Mouse (Mus musculus): ENCODE results near the gene Slx1b. TPM values are rescaled to one million over a fixed set of nuclear protein-coding genes. Genes with fewer than 3 reads are reported as not detected.

The Slx1b gene
- polyA plus RNA-seq, 1 experiment from 2014 or later: 10.4 TPM

DNA sequence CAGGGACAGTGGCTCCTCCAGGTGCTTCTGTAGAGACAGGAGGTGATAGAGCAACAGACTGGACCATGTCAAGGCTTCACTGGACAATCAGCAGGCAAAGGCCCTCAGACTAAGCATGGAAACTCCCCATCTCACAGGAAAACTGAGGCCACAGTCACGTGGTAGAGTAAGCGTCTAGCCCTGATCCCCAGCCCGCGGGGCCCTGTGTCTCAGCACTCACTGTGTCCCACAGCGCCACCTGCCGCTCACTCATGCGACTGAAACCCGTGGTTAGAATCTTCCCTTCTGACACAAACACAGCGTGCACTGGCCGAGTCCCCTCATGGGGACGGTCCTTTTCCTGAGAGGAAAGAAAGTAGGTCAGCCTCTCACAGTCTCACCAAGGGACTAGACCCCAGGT lies 5.5 kb upstream of the Slx1b start:
- Histone ChIP-seq H3K9me3 (ENCODE audit: low read length) (no peaks in the 10 kb centered on the region), H3K36me3 (ENCODE audit: insufficient read depth, low read length) (no peaks in the 10 kb centered on the region), H3K4me3 (ENCODE audit: low read depth, low read length) (no peak overlapping the region), H3K9ac (replicated peaks; ENCODE audit: low read depth) (no peak overlapping the region), H3K27ac (ENCODE audit: low read length) (no peak overlapping the region), H3K4me2 (replicated peaks; ENCODE audit: low read depth, low read length) (peak overlapping the region; percentile 29), H3K27me3 (replicated peaks; ENCODE audit: insufficient read depth, low read length) (0 out of 2 replicates have a peak, but pooled peaks cover 12% of the 10 kb centered on the region), H3K4me1 (ENCODE audit: insufficient read depth, low read depth, low read length) (peaks cover 13% of the 10 kb centered on the region)
- WGBS: 3% methylated on average over 11 of the region's 11 CpGs
- peak; percentile 95 for TF ChIP-seq CTCF (IDR thresholded peaks at IDR 0.05)
- no peak for TF ChIP-seq EP300 (IDR thresholded peaks at IDR 0.05)
- DNase-seq (ENCODE audit: low spot score) (peak; percentile 91), ATAC-seq (peak; percentile 73)

DNA sequence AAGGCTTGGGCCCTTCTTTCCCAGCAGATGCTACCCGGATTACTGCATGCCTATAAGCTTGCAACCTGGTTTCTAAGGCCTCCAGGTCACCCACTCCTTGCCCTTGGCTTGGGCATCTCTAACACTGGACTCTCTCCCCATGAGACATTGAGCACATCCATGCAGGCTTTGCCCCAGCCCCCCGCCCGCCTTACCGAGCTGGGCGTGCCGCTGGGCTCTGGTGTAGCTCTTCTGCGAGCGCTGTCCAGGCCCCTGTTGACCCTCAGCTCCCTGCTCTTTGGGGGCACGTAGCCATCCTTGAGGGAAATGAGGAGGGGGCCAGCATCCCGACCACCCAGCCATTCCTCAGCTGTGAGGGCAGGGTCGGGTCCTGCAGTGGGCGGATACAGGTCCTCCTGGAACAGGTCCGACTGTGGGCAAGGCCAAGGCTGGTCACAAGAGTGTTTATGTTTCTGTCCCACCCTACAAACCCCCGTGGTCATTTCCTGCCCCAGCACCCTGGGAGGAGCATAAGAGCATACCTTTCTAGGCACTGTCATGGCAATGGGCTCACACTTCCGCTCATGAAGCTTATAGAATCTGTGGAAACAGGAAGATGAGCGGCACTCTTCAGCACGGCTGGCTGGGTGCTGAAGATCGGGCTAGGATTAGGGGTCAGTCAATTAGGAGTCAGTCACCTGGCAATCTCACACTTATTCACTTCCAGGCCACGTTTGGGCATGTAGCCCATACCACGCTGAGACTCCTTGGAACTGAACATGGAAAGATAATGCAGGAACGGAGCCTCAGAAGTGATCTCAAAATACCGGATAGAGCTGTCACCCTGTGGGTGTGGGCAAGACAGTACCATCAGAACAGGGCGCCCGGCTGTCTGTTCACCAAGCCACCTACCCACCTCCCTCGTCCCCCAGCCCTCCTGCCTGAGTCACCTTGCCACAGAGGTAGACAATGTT lies 4.8 kb upstream of the Slx1b start:
- Histone ChIP-seq H3K4me1 (ENCODE audit: insufficient read depth, low read depth, low read length) (peaks cover 13% of the 10 kb centered on the region), H3K27me3 (replicated peaks; ENCODE audit: insufficient read depth, low read length) (0 out of 2 replicates have a peak, but pooled peaks cover 12% of the 10 kb centered on the region), H3K4me2 (replicated peaks; ENCODE audit: low read depth, low read length) (no peak overlapping the region), H3K9ac (replicated peaks; ENCODE audit: low read depth) (no peak overlapping the region), H3K4me3 (ENCODE audit: low read depth, low read length) (no peak overlapping the region), H3K27ac (ENCODE audit: low read length) (no peak overlapping the region), H3K9me3 (ENCODE audit: low read length) (no peaks in the 10 kb centered on the region), H3K36me3 (ENCODE audit: insufficient read depth, low read length) (no peaks in the 10 kb centered on the region)
- DNase-seq (ENCODE audit: low spot score) (no peak), ATAC-seq (no peak)
- TF ChIP-seq CTCF (IDR thresholded peaks at IDR 0.05) (no peak), EP300 (IDR thresholded peaks at IDR 0.05) (no peak)
- WGBS: 79% methylated on average over 25 of the region's 25 CpGs

DNA sequence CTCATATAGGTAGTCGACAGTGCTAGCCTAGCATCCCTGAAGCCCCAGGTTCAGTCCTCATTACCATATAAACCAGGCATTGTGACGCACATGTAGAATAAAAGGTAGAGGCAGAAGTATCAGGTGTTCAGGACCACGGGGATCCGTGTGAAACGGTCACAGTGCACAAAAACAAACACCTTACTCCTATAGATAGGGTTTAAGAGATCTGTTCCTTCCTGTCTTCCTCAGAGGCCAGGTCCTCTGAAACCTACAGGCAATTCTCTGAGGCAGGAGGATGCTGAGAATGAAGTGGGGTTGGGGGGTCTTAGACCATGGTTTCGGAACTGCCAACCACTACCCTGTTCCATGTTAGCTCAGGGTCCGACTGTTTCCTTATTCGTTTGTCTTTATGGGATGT lies 2.3 kb upstream of the Slx1b start:
- H3K27me3 ChIP-seq (replicated peaks; ENCODE audit: insufficient read depth, low read length): no peaks in the 10 kb centered on the region
- no peak for TF ChIP-seq EP300 (IDR thresholded peaks at IDR 0.05)
- TF ChIP-seq CTCF (IDR thresholded peaks at IDR 0.05): no peak
- no peak overlapping the region for H3K4me2 ChIP-seq (replicated peaks; ENCODE audit: low read depth, low read length)
- H3K36me3 ChIP-seq (ENCODE audit: insufficient read depth, low read length): no peaks in the 10 kb centered on the region
- H3K4me1 ChIP-seq (ENCODE audit: insufficient read depth, low read depth, low read length): peaks cover 13% of the 10 kb centered on the region
- no peak overlapping the region for H3K9ac ChIP-seq (replicated peaks; ENCODE audit: low read depth)
- H3K9me3 ChIP-seq (ENCODE audit: low read length): no peaks in the 10 kb centered on the region
- no peak for DNase-seq (ENCODE audit: low spot score)
- H3K4me3 ChIP-seq (ENCODE audit: low read depth, low read length): no peak overlapping the region
- H3K27ac ChIP-seq (ENCODE audit: low read length): no peak overlapping the region
- no peak for ATAC-seq
- WGBS: 92% methylated on average over 8 of the region's 8 CpGs

DNA sequence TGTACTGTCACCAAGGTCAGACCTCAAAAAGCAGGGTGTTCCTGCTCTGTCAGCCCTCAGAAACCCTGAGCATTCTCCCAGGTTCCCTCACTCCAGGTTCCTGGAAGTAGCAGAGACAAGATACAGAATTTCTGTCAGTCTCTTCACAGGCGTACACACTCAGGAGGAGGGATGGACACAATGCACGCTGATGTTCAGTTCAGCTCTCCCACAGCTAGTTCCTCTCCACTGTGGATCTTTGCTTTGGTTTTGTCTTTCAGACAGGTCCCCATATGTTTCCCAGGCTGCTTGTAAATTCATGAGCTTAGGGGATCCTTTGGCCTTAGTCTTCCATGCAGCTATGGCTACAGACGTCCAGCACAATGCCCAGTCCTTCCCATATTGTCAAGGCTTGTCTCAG lies 1.3 kb upstream of the Slx1b start:
- H3K9me3 ChIP-seq (ENCODE audit: low read length): no peaks in the 10 kb centered on the region
- TF ChIP-seq EP300 (IDR thresholded peaks at IDR 0.05): no peak
- no peak for TF ChIP-seq CTCF (IDR thresholded peaks at IDR 0.05)
- no peak for ATAC-seq

DNA sequence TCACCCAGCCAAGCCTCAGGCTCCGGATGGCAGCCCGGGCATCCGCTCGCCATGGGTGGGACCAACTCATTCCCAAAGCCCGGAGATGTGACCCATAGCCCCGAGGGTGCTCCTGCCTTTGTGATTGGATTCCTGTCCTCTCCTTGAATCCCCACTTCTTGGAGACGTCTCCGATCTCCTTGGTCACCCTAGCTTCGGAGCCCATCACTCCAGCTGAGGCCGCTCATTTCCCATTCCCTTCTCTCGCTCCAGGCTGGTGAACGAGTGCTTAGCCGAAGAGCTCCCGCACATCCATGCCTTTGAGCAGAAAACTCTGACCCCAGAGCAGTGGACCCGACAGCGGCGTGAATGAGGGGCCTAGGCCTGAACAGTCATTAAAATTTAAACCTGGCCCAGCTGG lies 719 bp upstream of the Slx1b start:
- Histone ChIP-seq H3K4me2 (replicated peaks; ENCODE audit: low read depth, low read length) (peak overlapping the region; percentile 91), H3K9ac (replicated peaks; ENCODE audit: low read depth) (peak overlapping the region; percentile 64), H3K4me1 (ENCODE audit: insufficient read depth, low read depth, low read length) (peaks cover 13% of the 10 kb centered on the region), H3K27ac (ENCODE audit: low read length) (peak overlapping the region; percentile 96), H3K9me3 (ENCODE audit: low read length) (no peaks in the 10 kb centered on the region), H3K36me3 (ENCODE audit: insufficient read depth, low read length) (no peaks in the 10 kb centered on the region), H3K27me3 (replicated peaks; ENCODE audit: insufficient read depth, low read length) (no peaks in the 10 kb centered on the region), H3K4me3 (ENCODE audit: low read depth, low read length) (peak overlapping the region; percentile 79)
- TF ChIP-seq CTCF (IDR thresholded peaks at IDR 0.05): no peak
- no peak for TF ChIP-seq EP300 (IDR thresholded peaks at IDR 0.05)
- WGBS: 2% methylated on average over 17 of the region's 17 CpGs
- DNase-seq (ENCODE audit: low spot score): no peak
- ATAC-seq: no peak

More for the DNA sequence above, 1.3 kb upstream of the Slx1b start:
- H3K27ac ChIP-seq (ENCODE audit: low read length): no peak overlapping the region
- peak overlapping the region; percentile 91; the same call in 1 of the 2 replicates for H3K4me2 ChIP-seq (replicated peaks; ENCODE audit: low read depth, low read length)
- no peaks in the 10 kb centered on the region for H3K27me3 ChIP-seq (replicated peaks; ENCODE audit: insufficient read depth, low read length)
- no peaks in the 10 kb centered on the region for H3K36me3 ChIP-seq (ENCODE audit: insufficient read depth, low read length)
- H3K9ac ChIP-seq (replicated peaks; ENCODE audit: low read depth): no peak overlapping the region
- 73% methylated on average over 3 of the region's 3 CpGs for WGBS
- H3K4me3 ChIP-seq (ENCODE audit: low read depth, low read length): peak overlapping the region; percentile 79; the same call in 1 of the 2 replicates
- DNase-seq (ENCODE audit: low spot score): no peak
- peaks cover 13% of the 10 kb centered on the region for H3K4me1 ChIP-seq (ENCODE audit: insufficient read depth, low read depth, low read length)

DNA sequence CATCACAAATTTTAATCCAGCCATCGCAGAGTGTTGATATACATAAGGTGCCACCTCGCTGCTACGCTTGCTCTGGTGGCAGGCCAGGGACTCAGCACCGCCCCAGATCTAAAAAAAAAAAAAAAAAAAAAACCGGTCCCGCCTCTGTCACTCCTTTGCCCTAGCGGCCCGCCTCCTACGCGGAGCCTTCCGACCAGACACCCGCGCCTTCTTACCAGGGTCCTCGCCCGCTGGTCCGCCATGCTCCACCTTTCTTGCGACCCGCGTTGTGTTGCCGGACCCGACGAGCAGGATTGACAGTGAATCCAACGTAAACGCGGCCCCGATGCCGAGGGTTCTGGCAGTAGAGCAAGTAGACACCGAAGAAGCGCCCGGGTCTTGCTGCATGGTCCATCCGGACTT lies 373 bp downstream of the Slx1b start, which contains the start of gene Bola2:
TSS of gene Bola2 (plus strand) at position 192 of the 402 bp plus-strand sequence.
- 0 out of 2 replicates have a peak, but pooled peaks cover 6% of the 10 kb centered on the region for H3K36me3 ChIP-seq (ENCODE audit: insufficient read depth, low read length)
- H3K9me3 ChIP-seq (ENCODE audit: low read length): no peaks in the 10 kb centered on the region
- H3K27ac ChIP-seq (ENCODE audit: low read length): peak within 1 kb of the TSS; percentile 96
- under 1% methylated on average over 31 of the region's 31 CpGs for WGBS
- peak within 1 kb of the TSS; percentile 80 for H3K9ac ChIP-seq (replicated peaks; ENCODE audit: low read depth)
- DNase-seq (ENCODE audit: low spot score) (peak; percentile 80), ATAC-seq (peak; percentile 72)
- peak within 1 kb of the TSS; percentile 91 for H3K4me2 ChIP-seq (replicated peaks; ENCODE audit: low read depth, low read length)
- H3K4me3 ChIP-seq (ENCODE audit: low read depth, low read length): peak within 1 kb of the TSS; percentile 79
- H3K4me1 ChIP-seq (ENCODE audit: insufficient read depth, low read depth, low read length): peaks cover 13% of the 10 kb centered on the region
- H3K27me3 ChIP-seq (replicated peaks; ENCODE audit: insufficient read depth, low read length): no peaks in the 10 kb centered on the region
- TF ChIP-seq CTCF (IDR thresholded peaks at IDR 0.05): no peak
- TF ChIP-seq EP300 (IDR thresholded peaks at IDR 0.05): no peak
